Mouse (Mus musculus) neutrophil, adult 83 days (primary cell): Measurements from ENCODE around the gene Ncf1. TPM values are rescaled to one million over a fixed set of nuclear protein-coding genes. Genes with fewer than 3 reads are reported as not detected.

Experiments used
- total RNA-seq, 2 experiments: library from RNA; stranded (reverse); gene quantifications; one replicate each; pipeline ENCODE4 v1.2.4; 2023

Gene Ncf1
- 1,000 to 10,000 TPM; 1,064 to 1,106 TPM for total RNA-seq

GRCm38 (mm10) chr5:134229391-134229790 is at the start of gene Ncf1:
TSS of gene Ncf1 (minus strand) at chr5:134229625.

GRCm38 (mm10) chr5:134183880-134184808 is 45.3 kb downstream of the Ncf1 start, which contains the start of gene Gtf2ird2:
TSS of gene Gtf2ird2 (plus strand) at chr5:134184019.

GRCm38 (mm10) chr5:134176169-134176881 is 53.1 kb downstream of the Ncf1 start, which contains the start of gene Rcc1l:
TSS of gene Rcc1l (minus strand) at chr5:134176774.

Other genes starting within 250 kb of the Ncf1 start
- gene Castor2, start 129.9 kb downstream of the Ncf1 start, total RNA-seq = 1 to 10 TPM; 2.4 to 2.9 TPM
- 1 to 10 TPM; 4.6 to 6.2 TPM for gene Rcc1l, start 52.9 kb downstream of the Ncf1 start, total RNA-seq
- gene Gtf2ird2, start 45.6 kb downstream of the Ncf1 start, total RNA-seq = 1 to 10 TPM; 3.0 to 3.9 TPM
- 10 to 100 TPM; 35.2 to 42.6 TPM for gene Gtf2i, start 85.1 kb upstream of the Ncf1 start, total RNA-seq
- 10 to 100 TPM; 11.2 to 12.8 TPM for gene Gtf2ird1, start 227.1 kb upstream of the Ncf1 start, total RNA-seq